Mouse (Mus musculus) lung, postnatal 14 days (tissue): ENCODE measurements around the gene Cyp2c66.
"Not testable (repeated sequence)": the region's sequence is repeated elsewhere in the genome, so short reads cannot be mapped to it uniquely, and the experiment has no call there.

Experiments used
- DNase-seq: peaks from one replicate; pipeline ENCODE4 v3.0.0; 2021

Cyp2c66 gene

GRCm38 (mm10) chr19:39113644-39114043, at the start of gene Cyp2c66:
Gene Cyp2c66 (plus strand): TSS chr19:39113898.
- DNase-seq, result no peak

- DNase-seq, result not testable (repeated sequence)
Measured at GRCm38 (mm10) chr19:39098779-39099178, 14.9 kb upstream of the Cyp2c66 start.

GRCm38 (mm10) chr19:39156836-39157235, 43.1 kb downstream of the Cyp2c66 start:
- DNase-seq, result not testable (repeated sequence)
